Mouse (Mus musculus) monocyte, adult 5-6 weeks (primary cell): ENCODE results near the gene Ddx54. TPM values are rescaled to one million over a fixed set of nuclear protein-coding genes. Genes with fewer than 3 reads are reported as not detected.

Experiments
- ATAC-seq: fragments of 153-309, 156-312 bp; replicated peaks from 2 replicates; pipeline ENCODE4 v1.8.0; 2017; ENCODE audit warnings: mild to moderate bottlenecking; ENCODE audit not compliant: low TSS enrichment, insufficient number of reproducible peaks, severe bottlenecking, poor library complexity, low FRiP score
- total RNA-seq: library from RNA; stranded (forward); fragments of 200-1000, 200-491, 200-594 nt; gene quantifications from 3 replicates; pipeline ENCODE4 v1.2.3, GENCODE M21; 2017

Ddx54 gene
- 42.2 to 59.5 TPM (median 55.9 TPM) in 3 replicates for total RNA-seq

GRCm38 (mm10) chr5:120612442-120612821 is at the start of gene Ddx54, which contains the start of gene Rita1:
Gene Ddx54 (plus strand): TSS chr5:120612739.
Gene Rita1 (minus strand): TSS chr5:120612589.
- peak; percentile 73 for ATAC-seq

GRCm38 (mm10) chr5:120562956-120563913 is 49.3 kb upstream of the Ddx54 start:
- ATAC-seq: no peak

- ATAC-seq: no peak
These were observed 48.6 kb upstream of the Ddx54 start for GRCm38 (mm10) chr5:120563914-120564311.

GRCm38 (mm10) chr5:120565171-120565905 is 47.2 kb upstream of the Ddx54 start:
- no peak for ATAC-seq

DNA sequence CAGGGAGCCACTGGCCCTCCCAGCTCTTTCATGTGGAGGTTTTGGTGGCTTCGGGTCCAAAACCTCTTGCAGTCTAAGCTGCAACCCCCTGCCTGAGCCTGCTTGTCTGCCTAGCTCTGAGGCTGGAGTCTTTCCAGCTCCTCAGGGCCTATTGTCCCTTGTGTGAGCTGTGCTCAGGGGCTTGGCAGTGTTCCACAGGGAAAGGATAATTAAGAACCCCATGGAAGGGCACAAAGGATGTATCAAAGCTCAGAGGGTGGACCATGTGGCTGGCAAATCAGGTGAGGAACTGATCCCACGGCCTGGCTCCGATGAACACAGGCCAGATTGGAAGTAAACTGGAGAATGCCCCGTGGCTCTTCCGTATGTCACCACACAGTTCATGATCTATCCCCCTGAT is 46.4 kb upstream of the Ddx54 start:
- no peak for ATAC-seq

- ATAC-seq: no peak
These were observed 45.8 kb upstream of the Ddx54 start for GRCm38 (mm10) chr5:120566681-120567252.

DNA sequence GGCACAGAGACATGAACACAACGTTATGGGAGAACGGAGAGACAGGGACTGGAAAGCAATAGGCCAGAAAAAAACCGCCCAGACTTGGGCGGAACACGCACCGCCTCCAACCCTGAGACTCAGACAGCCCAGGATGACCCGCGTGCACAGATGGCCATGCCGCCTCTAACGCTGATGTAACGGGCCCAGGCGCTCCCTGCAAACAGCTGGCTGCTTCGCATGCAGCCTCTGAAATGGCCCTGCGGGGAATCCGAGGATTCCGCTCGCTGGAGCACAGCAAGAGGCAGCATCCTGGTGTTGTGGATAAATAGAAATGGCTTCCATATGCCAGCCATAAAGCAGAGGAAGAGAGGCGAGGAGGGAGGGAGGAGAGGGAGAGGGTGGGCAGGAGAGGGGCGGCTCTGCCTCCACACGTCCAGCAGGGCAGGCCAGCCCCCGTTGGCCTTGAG is 45.3 kb upstream of the Ddx54 start:
- ATAC-seq: no peak

- no peak for ATAC-seq
These were observed 44.8 kb upstream of the Ddx54 start for GRCm38 (mm10) chr5:120567761-120568211.

DNA sequence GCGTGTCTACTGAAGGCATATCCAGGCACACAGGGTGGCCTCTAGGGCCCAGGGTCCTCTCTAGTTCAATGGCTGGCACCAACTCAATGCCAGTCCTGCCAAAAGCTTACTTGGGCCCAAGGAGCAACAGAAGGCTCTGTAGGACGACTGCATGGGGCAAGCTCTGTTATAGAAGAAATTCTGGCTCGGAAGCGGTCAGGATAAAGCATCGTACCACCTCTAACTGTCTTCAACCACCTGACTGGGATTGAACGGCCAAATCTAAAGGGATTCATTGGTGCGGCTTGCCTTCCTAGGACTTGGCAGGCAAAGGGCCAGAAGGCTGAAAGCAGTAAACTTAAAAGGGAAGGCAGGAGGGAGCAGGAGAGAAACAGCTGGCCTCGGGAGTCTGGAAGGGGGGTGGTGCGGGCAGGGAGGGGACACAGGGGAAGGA is 44.2 kb upstream of the Ddx54 start:
- ATAC-seq: no peak

- no peak for ATAC-seq
These were observed 43.6 kb upstream of the Ddx54 start for GRCm38 (mm10) chr5:120568964-120569363.

GRCm38 (mm10) chr5:120569791-120570190 is 42.7 kb upstream of the Ddx54 start:
- 0 out of 2 replicates have a peak, but pooled peaks have one; percentile 19 for ATAC-seq

GRCm38 (mm10) chr5:120570289-120570897 is 42.1 kb upstream of the Ddx54 start:
- peak; percentile 77 for ATAC-seq

DNA sequence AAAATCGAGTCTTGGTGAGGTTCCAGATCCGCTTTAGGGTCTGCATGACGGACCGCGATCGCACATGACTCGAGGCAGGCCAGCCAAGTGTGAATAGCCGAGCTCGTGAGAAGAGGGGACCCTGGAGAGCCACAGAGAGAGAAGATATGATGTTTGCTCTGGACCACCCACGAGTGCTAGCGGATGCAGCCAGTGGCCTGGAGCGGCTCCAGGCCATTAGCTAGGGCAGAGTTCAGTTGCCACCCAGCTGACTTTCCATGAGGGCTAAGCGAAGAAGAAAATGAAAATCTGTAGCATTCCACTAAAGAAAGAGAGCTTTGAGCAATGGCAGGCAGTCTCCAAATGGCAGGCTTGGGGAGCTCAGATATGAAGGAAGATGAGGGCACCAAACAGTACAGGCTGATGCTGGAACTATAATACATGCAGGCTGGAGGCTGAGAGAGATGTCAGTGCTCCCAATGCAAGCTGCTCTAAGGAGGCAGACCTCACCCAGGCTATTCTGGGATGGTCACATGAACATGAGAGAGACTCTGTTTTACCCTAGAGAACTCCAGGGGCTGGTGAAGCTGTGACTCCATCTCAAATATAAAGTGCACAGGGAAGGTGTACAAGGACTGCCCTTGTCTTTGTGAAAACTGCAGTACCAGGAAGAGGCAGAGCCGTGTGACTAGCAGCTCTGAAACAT is 41.3 kb upstream of the Ddx54 start:
- no peak for ATAC-seq

- no peak for ATAC-seq
These were observed 38.0 kb upstream of the Ddx54 start for GRCm38 (mm10) chr5:120574469-120575063.

DNA sequence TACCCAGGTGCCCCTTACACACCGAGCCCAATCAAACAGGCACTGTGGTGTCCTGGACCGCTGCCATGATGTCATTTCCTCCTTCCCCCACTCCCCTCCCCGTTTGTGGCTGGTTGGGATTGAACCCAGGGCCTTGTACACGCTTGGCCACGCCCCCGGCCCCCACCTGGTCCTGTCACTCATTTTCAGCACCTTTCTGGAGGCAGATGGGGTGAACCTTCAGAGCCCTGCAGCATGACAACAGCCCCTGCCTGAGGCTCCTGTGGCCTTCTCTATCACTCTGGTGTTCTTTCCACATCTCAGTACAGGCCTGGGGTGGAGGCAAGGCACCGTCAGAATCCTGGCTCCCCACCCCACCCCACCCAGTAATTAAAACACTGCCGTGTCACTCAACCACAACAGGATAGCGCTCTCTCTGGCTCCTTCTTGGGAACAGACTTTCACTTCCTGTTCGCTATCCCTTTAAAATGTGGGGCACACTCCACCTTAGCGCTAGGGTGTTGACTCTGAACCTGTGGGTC is 35.7 kb upstream of the Ddx54 start:
- ATAC-seq: peak; percentile 30

DNA sequence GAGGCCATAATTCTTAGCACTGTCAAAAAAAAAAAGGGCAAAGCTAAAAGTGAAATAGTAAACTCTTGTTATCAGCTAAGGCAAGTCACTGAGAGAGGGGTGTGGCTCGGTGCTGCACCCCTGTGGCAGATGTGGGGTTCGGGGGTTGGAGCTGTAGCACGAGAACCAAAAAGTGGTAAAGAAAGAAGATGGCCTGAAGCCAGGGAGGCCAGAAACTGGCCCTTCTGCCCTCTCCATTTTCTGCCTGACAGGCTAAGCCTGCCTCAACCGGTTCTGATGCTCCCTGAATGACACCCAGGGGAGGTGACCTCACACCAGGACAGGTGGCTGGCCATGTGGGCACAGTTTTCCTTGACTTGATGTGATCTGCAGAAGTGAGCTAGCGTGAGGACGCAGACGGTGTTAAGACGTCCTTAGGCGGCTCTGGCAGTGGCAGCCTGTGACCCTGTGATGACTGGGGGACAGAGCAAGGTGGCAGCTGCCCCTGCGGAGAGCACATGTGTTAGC is 34.6 kb upstream of the Ddx54 start:
- ATAC-seq: no peak

DNA sequence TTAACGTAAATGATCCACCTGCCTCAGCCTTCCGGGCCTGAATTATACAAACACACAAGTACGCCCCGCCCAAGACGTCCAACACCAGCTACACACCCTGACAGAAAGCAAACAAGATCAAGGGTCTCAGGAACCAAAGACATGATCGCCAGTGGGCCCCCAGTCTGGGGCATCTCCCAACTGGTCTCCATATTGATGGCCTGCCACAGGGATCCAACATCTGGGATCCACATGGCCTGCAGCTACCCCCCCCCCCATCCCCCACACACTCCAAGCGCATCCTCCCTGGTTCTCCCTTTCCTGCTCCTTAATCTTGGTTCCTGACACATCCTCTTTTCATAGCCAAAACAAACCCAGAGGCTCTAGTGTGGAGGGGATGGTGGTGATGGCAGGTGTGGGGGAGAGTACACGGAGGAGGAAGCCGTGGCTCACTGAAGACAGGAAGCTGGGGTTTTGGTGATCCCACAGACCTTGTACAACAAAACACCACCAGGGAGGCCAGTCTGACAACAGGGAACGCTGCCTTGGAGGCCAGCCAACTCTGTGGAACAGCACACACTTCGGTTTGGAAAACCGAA is 33.9 kb upstream of the Ddx54 start:
- peak; percentile 44 for ATAC-seq
